Mouse (Mus musculus) spleen, postnatal 36 days (tissue): Measurements from ENCODE around the gene Macrod2.

Experiments used
- DNase-seq, 2 experiments: peaks; one replicate each; pipeline ENCODE4 v3.0.0; 2022; ENCODE audit warnings: low spot score in 2 of 2, mixed read lengths in 1 of 2

Macrod2 gene

DNA sequence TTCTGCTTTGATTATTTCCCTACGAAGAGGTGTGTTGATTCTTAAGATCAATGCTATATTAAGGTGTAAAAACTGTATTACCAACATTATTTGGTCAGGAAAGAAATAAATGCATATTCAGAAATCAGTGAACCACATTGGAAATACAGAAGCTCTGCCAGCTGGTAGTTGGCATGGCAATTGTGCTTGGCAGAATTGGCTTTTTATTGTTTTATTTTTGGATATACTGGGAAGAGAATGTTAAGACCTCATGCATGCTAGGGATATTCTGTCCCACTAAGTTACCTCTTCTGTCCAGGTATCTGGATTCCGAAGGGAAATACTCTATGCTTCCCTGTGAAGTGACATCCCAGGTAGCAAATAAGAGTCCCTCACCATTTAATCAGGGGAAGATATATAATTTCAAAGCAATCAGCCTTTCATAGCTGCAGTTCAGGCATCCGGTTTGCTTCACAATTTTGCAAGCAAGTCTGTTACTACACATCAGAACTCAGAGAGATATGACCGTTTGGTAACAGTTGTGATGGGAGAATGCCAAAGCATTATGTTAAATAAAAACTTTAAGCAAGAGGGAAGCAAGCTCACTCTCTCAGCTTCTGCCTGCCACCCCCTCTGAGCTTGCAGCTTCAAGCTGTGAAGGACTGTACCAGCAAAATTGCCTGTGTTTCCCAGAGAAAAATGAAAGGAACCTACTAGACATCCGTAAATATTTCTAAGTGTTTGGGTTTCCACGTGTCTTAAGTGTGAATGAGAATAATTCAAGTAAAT lies 1449.5 kb downstream of the Macrod2 start:
- DNase-seq: no peak

DNA sequence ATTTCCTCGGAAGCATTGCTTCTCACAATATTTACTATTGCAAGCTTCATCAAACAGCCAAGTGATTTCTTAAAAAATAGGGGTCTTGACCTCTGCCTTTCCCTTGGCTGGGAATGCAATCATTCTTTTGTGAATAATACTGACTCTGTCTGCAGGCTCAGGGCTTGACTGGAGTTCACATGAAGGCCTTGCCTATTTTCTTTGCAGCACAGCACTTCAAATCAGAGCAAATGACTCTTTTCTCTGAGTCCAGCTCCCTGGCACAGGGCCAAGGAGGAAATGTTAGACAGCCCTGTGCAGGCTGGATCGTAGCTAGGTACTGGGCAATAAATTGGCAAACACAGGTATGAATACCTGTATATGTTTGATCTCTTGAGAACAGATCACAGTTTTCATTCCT lies 1464.1 kb downstream of the Macrod2 start:
- no peak for DNase-seq

DNA sequence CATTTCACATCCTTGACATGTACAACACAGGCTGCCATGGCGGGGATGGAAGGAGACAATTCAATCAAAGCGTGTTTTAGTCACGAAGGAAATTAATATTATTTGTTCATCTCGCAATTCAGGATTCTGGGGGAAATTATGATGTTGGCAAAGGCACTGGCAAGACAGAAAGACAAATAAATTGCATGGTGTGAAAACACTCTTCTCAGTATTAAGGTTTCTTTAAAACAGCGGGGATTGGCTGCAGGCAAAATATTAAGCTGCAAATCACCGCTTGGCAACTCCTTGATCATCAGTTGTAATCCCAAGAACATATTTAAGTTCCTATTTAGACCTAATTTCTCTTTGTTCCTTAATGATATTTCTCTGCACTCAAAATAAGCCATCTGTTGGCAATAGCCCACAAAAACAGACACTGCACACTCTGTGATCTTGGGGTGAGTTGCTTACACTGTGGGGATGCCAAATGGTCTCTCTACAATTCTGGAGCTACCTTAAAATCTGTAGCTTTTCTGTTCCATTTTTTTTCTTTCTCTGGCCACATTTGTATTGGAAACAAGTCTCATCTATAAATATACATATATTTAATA lies 1466.7 kb downstream of the Macrod2 start:
- DNase-seq: no peak

DNA sequence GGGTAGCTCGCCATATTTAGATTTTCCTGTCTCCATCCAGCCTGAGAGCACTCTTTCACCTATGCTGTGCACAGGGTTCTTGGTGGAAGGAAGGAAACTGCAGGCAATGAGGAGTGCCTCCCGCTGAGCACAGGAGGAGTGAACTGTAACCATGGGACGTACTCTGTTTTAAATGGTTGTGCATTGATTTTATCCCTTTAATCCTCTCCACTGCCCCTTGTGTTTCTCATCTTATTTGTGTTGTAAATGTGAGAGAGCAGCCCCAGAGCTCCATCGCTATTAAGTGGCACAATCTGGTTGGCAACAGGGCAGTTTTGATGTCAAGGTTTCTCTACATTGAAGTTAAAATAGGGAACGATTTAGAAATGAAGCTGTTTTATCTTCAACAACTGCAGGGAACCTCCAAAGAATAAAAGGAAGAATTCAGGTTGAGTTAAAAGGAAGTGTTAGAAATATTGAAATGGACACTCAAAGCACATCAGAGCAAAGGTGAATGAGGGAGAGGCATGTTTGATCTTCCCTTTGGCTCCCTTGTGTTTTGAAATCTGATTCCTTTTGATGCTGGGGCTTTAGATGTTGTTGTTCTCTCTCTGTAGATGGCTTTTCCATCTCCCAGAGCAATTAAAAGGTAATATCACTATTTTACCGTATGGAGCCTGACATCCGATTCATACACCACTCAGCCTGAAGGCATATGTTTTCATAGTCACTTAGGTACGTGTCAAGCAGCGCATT lies 1467.6 kb downstream of the Macrod2 start:
- no peak for DNase-seq

DNA sequence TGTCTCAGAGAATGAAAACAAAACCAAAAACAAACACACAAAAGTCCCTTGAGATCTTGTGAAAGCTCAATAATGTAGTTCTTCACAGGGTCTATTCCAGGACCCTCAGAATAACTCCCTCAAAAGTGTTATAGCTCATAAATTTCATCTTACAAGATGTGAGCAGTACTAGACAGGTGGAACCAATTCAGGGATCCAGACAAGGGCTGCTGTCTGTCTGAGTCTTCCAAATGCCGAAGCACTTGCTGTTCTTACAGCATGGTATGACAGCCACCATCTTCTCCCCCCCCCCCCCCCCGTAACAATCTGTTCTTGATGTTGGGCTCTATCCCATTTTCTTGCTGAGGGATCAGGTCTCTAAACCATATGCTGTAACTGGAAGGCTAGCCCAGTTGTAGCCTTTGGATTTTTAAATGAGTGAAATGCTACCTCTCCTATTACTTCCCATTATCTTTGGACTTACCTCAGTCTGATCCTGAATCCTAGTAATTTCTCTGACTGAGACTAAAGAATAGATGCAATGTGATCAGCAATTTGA lies 1468.6 kb downstream of the Macrod2 start:
- no peak for DNase-seq

DNA sequence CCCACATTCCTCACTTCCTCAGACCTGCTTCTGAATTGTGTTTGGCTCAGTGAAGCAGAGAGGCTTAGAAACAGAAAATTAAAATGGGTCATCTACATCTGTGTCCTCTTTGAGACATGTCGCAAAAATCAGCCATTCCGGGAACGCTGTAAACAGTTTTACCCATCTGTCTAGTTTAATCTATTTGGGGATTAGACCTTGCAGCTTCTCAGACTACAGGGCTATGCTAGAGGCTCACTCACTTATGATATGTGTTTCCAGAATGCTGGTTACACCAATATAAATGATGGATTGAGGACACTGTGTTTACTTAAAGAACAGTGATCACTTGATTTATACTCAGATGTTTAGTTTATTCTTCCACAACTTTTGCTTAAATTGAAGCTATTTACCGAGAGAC lies 1475.8 kb downstream of the Macrod2 start:
- no peak for DNase-seq

DNA sequence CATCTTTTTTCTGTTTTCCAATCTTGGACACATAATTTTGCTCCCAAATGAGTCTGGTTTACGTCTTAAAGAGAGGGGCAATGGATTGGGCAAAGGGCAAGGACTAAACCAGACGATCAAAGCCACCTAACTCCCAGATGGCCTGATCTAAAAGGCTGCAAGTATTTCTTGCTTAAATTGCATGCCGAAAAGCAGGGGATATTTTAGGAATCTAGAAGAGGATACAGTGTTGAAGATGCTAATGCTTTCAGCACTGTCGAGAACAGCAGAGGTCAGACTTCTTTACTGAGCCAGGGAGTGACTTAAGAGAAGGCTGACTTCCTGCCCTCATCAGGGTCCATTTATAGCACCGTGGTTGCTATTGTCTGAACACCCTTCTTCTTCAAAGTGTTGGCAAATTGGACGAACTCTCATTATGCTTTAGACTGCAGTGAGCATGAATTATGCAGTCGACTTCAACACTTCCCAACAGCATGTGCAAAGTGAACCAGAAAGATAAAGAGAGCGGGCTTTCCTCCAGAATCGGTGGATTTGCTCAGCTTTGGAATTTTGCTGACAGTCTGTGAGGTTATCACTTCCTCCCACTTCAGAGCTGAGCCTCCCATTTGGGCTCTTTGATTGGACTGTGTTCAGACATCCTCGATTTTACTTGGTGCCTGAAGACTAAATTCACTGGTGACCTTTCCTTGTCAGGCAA lies 1481.2 kb downstream of the Macrod2 start:
- no peak for DNase-seq

DNA sequence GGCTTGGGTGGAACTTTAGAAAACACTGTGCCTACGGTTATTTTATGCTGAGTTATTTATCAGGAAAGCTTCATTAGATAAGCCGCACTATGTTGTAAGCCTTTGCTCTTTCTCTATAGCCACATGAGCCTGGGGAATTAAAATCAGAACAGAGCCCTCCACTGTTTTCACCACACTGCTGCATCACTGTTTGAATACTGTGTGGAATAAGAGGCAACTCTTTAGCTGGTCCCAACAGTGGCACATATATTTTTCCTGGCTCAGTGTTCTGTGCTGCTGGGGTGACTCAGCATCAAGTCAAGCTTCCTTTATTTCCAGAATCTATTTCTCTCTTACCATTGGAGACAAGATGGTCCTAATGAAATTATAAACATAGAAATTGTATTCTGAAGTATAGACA lies 1481.8 kb downstream of the Macrod2 start:
- no peak for DNase-seq

DNA sequence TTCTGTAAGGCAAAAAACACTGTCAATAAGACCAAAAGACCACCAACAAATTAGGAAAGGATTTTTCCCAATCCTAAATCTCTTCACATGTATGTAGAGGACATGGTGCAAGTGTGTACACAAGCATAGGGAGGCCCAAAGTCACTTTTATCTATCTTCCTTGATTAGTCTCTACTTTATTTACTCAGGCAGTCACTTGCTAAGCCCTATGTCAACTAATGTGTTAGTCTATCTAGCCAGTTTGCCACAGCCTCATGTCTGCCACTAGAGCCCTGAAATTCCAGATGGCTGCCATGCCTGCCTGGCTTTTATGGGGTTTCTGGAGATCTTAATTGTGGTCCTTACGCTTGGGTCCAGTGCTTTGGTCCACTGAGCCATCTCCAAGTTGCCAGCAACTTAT lies 1483.4 kb downstream of the Macrod2 start:
- no peak for DNase-seq

DNA sequence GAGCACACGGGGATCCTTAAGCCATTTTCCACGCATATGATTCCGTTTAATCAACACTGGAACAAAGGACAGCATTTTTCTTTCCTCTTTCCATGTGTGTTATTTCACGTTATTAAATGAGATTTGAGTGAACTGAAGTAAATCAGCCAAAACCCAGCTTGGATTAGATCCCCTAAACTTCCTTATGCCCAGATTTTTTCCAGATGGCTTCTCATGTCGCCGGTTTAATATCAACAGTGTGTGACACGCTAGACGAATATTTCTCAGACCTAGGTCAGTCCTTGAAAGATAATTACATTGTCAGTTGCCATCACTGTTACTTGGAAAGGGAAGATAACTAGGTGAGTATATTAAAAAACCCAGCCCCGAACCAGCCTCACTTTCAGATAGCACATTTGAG lies 1484.6 kb downstream of the Macrod2 start:
- no peak for DNase-seq

DNA sequence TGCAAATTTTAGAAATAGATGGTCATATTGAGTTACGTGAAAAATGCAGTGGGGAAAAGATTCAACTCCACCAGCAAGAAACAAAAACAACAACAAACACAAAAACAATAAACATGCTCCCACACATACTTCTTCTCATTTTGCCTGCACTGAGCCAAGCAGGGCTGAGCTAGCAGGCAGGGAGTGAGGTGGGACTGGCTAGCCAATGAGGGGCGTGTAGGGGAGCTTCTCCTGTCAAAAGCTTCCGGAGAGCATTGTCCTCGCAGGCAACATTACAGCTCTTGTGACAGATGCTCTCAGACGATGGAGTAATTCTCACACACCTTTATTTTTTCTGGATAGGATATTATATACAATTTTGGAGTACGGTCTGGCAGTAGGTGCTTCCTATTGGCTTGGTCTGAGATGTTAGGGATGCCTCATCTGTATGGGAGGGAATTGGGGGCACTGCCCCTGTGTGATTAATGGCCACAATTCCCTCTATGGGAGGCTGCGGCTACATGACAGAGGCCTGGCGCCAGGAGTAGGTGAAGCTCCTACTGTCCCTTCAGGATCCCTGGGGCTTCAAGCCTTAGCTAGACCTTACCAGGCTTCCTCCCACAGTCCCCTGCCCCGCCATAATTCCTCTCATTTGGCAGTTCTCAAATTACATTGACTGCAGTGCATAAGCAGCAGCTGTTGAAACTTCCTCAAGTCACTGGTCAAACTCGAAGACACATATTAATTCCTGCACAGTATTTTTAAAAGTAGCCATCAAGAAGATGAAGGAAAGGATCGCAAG lies 1491.8 kb downstream of the Macrod2 start:
- no peak for DNase-seq

DNA sequence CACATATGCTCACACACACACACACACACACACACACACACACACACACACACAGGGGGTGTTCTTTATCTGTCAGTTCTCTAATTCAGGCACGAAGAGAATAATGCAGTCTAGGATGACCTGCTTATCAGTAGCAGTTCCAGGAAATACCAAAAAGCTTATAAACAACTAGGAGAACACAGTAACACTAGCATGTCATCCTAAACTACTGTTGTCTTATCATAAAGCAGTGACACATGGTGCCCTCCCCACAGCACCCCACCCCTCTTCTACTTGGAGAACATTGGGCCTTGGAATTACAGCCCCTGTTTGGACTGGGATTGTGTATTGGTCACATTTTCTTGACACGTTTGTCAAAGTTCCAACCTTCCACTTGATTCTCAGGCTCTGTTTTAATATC lies 1494.4 kb downstream of the Macrod2 start:
- DNase-seq: no peak

DNA sequence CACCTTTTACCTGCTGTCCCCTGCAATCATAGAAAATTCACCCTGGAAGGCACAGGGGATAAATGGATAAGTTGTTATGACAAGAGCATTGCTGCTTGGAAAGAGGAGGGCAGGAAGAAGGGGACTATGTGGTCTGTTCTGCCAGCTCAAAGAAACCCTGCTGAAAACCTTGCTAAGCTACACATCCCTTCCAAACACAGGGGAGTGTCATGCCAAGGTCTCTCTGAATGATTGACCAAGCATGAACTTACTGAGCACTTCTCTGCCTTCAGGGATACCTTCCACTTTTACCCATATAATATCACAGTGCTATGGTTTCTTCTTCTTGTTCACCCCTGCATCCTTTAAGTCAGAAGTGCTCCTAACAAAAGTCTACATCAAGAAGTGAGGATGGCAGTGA lies 1502.8 kb downstream of the Macrod2 start:
- DNase-seq: no peak

DNA sequence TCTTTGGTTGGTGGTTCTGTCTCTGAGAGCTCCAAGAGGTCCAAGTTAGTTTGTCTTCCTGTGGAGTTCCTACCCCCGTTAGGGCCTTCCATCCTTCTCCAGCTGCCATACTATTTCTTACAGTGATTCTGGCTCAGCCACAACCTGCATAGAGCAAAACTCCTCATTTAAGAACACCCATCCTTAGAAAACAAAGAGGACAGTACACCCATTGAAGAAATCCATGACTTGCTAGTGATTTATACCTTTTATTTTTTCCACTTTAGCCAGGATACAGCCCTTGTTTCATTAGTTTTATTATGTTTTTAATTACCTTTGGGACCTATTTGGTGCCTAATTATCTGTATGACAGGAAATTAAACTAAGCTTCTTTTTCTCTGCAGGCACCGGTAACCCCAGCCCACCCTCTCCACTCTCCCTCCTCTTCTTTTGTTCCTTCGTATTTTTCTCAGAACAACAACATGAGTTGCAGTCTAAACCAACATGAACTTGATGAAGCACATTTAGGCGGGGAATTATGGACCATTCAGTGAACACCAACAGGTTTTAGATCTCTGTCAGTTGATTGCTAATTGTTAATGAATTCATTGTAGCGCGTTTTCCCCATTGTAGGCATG lies 1516.8 kb downstream of the Macrod2 start:
- no peak for DNase-seq

DNA sequence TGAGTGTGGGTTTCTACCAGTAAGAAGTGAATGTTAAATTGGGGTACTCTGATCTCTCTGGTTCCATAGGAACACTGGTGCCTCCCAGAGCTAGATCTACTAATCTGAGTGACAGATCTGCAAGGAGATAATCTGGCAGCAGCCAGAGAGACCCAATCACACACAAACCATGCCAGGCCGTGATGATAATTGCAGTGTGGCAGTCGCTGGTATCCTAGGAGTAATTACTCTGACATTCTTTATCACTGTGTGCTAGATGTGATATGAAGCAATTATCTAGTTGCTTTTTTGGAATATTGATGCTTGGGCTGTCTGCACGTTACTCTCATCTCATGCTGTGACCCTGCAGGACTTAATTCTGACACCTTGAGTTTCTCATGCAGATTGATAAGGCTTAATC lies 1518.4 kb downstream of the Macrod2 start:
- no peak for DNase-seq

DNA sequence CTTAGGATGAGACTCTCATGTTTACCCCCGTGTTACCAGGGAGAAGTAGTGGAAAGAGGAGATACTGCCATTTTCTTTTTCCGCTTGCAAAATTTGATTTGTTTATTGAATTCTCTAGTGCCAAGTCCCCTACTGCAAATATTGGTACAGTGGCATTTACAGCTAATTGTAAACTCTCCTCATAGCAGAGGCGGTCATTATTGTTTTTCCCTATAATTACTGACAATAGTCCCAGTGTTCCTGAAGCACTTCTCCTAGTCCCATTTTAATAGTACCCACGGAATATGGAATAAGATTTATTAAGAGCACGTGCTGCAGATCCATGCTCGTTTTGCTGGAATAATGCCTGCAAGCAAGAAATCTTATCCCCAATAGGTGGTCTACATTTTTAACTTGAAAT lies 1518.8 kb downstream of the Macrod2 start:
- no peak for DNase-seq

DNA sequence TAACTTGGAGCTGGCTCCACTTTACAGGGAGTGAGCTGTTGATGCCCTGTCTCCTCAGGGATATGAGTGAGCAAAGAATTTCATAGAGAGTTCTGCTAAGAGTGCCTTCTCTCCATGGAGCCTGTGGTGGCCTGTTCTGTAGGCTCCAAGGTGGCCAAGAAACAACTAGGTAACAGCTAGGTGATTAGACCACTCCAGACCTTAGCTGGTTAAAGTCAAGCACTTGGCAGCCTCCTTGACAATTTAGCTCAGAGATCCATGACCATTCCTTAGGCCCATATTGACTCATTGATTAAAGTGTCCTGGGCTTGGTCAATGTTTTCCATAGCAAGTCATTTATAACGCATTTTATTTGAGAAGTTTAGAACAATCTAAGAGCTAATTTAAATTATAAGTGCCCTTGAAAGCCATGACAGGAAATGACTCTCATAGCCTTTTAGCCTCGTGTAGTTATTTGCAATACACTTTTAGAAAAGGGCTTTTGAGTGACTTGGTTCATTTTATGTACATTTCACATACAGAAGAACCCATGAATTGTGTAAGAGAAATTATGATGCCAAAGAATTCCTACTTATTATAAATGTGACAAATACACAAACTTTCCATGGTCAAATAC lies 1525.4 kb downstream of the Macrod2 start:
- no peak for DNase-seq

DNA sequence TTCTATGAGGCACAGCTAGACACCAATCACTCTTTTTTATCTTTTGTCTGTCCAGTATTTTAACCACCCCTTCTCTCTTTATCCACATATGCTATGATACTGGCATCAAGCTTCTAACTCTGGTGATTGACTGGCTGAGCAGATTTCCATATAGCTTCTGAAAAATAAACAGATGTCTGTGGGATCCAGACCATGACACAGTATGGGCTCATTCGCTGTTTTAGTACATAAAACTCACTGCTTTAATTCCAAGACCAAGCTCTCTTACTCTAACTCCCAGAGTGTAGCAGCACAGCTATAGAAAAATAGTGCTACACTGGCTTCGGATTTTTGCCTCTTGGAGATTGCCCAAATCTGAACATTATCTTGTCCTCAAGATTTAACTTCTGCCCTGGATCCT lies 1540.0 kb downstream of the Macrod2 start:
- no peak for DNase-seq

DNA sequence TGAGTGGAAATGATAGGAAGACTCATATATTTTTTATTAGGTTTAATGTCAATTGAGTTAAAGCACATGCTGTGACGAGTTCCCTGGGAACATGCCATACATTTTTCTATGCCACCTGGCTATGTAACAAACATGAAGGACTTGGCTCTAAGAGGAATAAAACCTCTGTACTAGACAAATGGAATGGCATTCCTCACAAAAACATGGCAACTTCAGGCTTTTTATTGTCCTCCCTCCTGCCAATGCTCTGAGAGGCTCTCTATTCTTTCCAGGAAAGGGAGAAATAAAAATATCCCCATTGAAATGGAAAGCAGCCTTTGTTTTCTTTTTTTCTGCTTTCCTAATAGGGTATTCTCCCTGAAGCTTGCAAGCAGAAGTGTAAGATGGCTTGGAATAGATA lies 1559.7 kb downstream of the Macrod2 start:
- no peak for DNase-seq

DNA sequence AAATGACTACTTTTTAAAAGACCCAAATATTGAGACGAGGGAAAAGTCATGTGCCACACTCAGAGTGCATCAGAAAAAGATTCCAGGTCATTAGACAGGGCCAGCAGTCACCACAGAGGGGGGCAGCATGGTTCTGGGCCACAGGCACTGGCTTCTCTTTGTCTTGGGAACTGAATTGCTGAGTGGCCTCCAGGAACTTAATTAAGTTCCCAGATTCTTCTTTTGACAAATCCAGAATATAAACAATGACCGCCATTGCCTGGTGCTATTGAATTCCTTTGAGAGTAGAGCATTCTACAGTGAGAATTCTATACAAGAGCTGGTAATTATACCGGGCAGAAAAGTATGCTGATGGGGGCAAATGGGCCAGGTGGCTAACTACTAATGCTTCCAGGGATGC lies 1560.1 kb downstream of the Macrod2 start:
- DNase-seq: no peak

DNA sequence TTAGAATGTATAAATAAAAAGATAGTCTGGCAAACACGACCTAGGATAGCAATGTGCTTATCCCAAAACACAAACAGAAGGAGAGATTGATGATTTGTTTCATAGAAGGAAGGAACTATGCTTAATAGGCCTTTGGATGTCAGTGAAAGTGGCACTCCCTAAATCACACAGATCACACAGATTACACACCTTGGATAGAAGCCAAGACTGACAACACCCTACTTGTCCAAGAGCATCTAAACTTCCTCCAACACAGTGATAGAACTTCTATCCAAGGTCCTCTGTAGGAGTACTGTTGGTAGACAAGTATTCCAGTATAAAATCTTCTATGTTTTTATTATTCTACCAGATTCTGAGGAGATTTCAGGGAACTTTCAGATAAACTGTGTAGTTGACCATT lies 1567.8 kb downstream of the Macrod2 start:
- DNase-seq: no peak
